Mouse (Mus musculus) brain, embryonic 14.5 days (tissue): ENCODE results near the gene Aamp.

ENCODE experiments used
- CTCF ChIP-seq: fragments of 200-500 bp; IDR thresholded peaks from 2 replicates; pipeline ENCODE4 v1.5.1; 2012; ENCODE audit warnings: inconsistent platforms, mild to moderate bottlenecking, moderate library complexity, borderline replicate concordance; ENCODE audit not compliant: insufficient read depth, insufficient read length; ENCODE audit errors: extremely low read depth
- POLR2A ChIP-seq: fragments of 200-500 bp; IDR thresholded peaks from 2 replicates; pipeline ENCODE4 v1.6.1; 2012; ENCODE audit warnings: mild to moderate bottlenecking, inconsistent platforms, borderline replicate concordance; ENCODE audit not compliant: poor library complexity, insufficient read depth, insufficient read length, severe bottlenecking; ENCODE audit errors: extremely low read depth

DNA sequence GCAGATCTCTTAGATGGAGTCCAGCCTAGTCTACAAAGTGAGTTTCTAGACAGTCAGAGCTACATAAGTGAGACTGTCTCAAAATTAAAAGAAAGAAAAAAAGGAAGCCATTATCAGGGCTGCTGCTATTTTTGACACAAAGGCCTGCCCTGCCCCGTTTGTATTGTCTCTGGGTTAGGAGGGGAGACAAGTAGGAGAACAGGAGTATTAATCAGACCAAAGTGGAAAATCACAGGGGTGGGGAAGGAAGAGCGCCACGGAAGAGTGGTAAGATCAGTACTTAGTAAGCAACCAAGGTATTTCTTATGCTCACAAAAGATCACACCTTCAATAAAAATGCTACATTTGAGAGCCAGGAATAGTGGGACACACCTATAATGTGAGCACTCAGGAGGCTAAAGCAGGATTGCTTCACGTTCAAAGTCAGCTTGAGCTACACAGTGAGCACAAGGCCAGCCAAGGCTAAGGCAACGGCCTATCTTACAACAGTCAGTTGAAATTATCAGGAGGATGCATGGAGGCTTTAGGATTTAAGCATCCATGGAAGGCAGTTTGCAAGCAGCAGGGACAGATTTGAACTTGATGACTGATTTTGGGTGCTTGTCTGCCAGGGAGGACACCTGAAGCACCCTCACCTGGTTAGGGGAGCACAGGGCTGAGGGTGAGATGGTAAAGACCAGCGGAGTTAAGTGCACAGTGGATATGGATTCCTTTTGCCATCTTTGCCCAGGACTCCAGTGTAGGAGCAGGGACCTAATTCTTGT, 16.0 kb upstream of the Aamp start:
- TF ChIP-seq CTCF (no peak), POLR2A (no peak)
